Mouse (Mus musculus) hindbrain, embryonic 10.5 days (tissue): ENCODE data around the gene Frmd8. TPM values are rescaled to one million over a fixed set of nuclear protein-coding genes. Genes with fewer than 3 reads are reported as not detected.

Experiments used
- DNase-seq: peaks from one replicate; pipeline ENCODE4 v3.0.0-alpha.2; 2017; ENCODE audit warnings: low spot score
- H3K27ac ChIP-seq: fragments of 300-500 bp; sonication (generic); 2 replicates; pipeline ENCODE4 v1.5.1; 2016; ENCODE audit warnings: mild to moderate bottlenecking, moderate library complexity
- H3K27me3 ChIP-seq: fragments of 300-500 bp; sonication (generic); 2 replicates; pipeline ENCODE4 v1.6.1; 2016; ENCODE audit warnings: mild to moderate bottlenecking; ENCODE audit not compliant: poor library complexity, insufficient read depth, severe bottlenecking
- H3K36me3 ChIP-seq: fragments of 300-500 bp; sonication (generic); 2 replicates; pipeline ENCODE4 v1.6.1; 2016; ENCODE audit warnings: mild to moderate bottlenecking, moderate library complexity
- H3K4me1 ChIP-seq: fragments of 300-500 bp; sonication (generic); replicated peaks from 2 replicates; pipeline ENCODE4 v1.6.1; 2016; ENCODE audit warnings: mild to moderate bottlenecking
- H3K4me3 ChIP-seq: fragments of 300-500 bp; sonication (generic); 2 replicates; pipeline ENCODE4 v1.5.1; 2016; ENCODE audit warnings: mild to moderate bottlenecking, moderate library complexity
- H3K9me3 ChIP-seq: fragments of 300-500 bp; sonication (generic); 2 replicates; pipeline ENCODE4 v1.6.1; 2016; ENCODE audit warnings: mild to moderate bottlenecking, moderate library complexity
- WGBS: fragments of 180-500 bp; shearing (Covaris S2); methylation state at CpG from one replicate; pipeline ENCODE4 v1.1.7; 2016; 5-methylcytosine and 5-hydroxymethylcytosine counted together
- polyA plus RNA-seq: library from polyadenylated mRNA; unstranded; fragments of >200 nt; fragmentation: Nextera tagmentation; extraction: Ambion mirVana; gene quantifications from 2 replicates; pipeline ENCODE4 v1.2.1, GENCODE M21; 2016

Frmd8 gene
- polyA plus RNA-seq = 37.2 and 37.8 TPM in 2 replicates

GRCm38 (mm10) chr19:5874969-5875480 lies at the start of gene Frmd8:
Gene Frmd8, minus strand, starts transcription at chr19:5875274.
- Histone ChIP-seq H3K9me3 (no peaks in the 10 kb centered on the region), H3K4me1 (peaks cover 70% of the 10 kb centered on the region), H3K4me3 (peak within 1 kb of the TSS; percentile 92), H3K27ac (peak within 1 kb of the TSS; percentile 93), H3K27me3 (no peaks in the 10 kb centered on the region; the same call in 1 of the 2 replicates), H3K36me3 (peaks cover 23% of the 10 kb centered on the region)
- WGBS = under 1% methylated on average over 37 of the region's 37 CpGs
- DNase-seq = peak; percentile 94

- WGBS = 0% methylated on average over 18 of the region's 18 CpGs
- peaks cover 45% of the 10 kb centered on the region for H3K4me1 ChIP-seq
- peak; percentile 93 for DNase-seq
- peak within 1 kb of the TSS; percentile 69 for H3K27ac ChIP-seq
- H3K27me3 ChIP-seq = peaks cover 26% of the 10 kb centered on the region
- peak within 1 kb of the TSS; percentile 63 for H3K4me3 ChIP-seq
- H3K36me3 ChIP-seq = no peaks in the 10 kb centered on the region
- H3K9me3 ChIP-seq = no peaks in the 10 kb centered on the region
These were observed 49.6 kb upstream of the Frmd8 start, which contains the start of gene Cdc42ep2 for GRCm38 (mm10) chr19:5924713-5925093. Gene Cdc42ep2, minus strand, starts transcription at chr19:5924816.

GRCm38 (mm10) chr19:5923990-5924712 lies 49.1 kb upstream of the Frmd8 start:
- Histone ChIP-seq H3K27me3 (peaks cover 26% of the 10 kb centered on the region), H3K4me3 (peak overlapping the region; percentile 63), H3K4me1 (peaks cover 42% of the 10 kb centered on the region), H3K9me3 (no peaks in the 10 kb centered on the region), H3K36me3 (no peaks in the 10 kb centered on the region), H3K27ac (peak overlapping the region; percentile 69)
- peak; percentile 91 for DNase-seq
- WGBS = under 1% methylated on average over 38 of the region's 38 CpGs

- no peak for DNase-seq
- Histone ChIP-seq H3K27ac (no peak overlapping the region), H3K4me1 (peaks cover 36% of the 10 kb centered on the region), H3K36me3 (peaks cover 4% of the 10 kb centered on the region), H3K9me3 (no peaks in the 10 kb centered on the region), H3K27me3 (peaks cover 26% of the 10 kb centered on the region), H3K4me3 (no peak overlapping the region)
- 93% methylated on average over 3 of the region's 3 CpGs for WGBS
These were observed 47.9 kb upstream of the Frmd8 start for GRCm38 (mm10) chr19:5922963-5923362.

- peaks cover 26% of the 10 kb centered on the region for H3K27me3 ChIP-seq
- no peak for DNase-seq
- H3K4me3 ChIP-seq = 0 out of 2 replicates have a peak overlapping the region, but pooled peaks have one; percentile 4
- no peak overlapping the region for H3K27ac ChIP-seq
- WGBS = 80% methylated on average over 15 of the region's 15 CpGs
- peaks cover 35% of the 10 kb centered on the region for H3K4me1 ChIP-seq
- H3K9me3 ChIP-seq = no peaks in the 10 kb centered on the region
- peaks cover 10% of the 10 kb centered on the region for H3K36me3 ChIP-seq
These were observed 47.3 kb upstream of the Frmd8 start for GRCm38 (mm10) chr19:5922119-5922942.

GRCm38 (mm10) chr19:5921715-5922114 lies 46.6 kb upstream of the Frmd8 start:
- Histone ChIP-seq H3K4me1 (peaks cover 31% of the 10 kb centered on the region), H3K36me3 (peaks cover 16% of the 10 kb centered on the region), H3K4me3 (peak overlapping the region; percentile 9; the same call in 1 of the 2 replicates), H3K9me3 (no peaks in the 10 kb centered on the region), H3K27ac (no peak overlapping the region), H3K27me3 (peaks cover 26% of the 10 kb centered on the region)
- WGBS = 20% methylated on average over 9 of the region's 9 CpGs
- DNase-seq = no peak

GRCm38 (mm10) chr19:5913007-5913719 lies 38.1 kb upstream of the Frmd8 start, which contains the start of gene Dpf2:
Gene Dpf2, minus strand, starts transcription at chr19:5913010.
- H3K27ac ChIP-seq = peak within 1 kb of the TSS; percentile 98
- WGBS = 24% methylated on average over 13 of the region's 13 CpGs
- no peaks in the 10 kb centered on the region for H3K27me3 ChIP-seq
- H3K36me3 ChIP-seq = peaks cover 36% of the 10 kb centered on the region
- peaks cover 31% of the 10 kb centered on the region for H3K4me1 ChIP-seq
- no peaks in the 10 kb centered on the region for H3K9me3 ChIP-seq
- peak within 1 kb of the TSS; percentile 99 for H3K4me3 ChIP-seq
- no peak for DNase-seq

- WGBS = under 1% methylated on average over 59 of the region's 59 CpGs
- peaks cover 32% of the 10 kb centered on the region for H3K36me3 ChIP-seq
- peak; percentile 100 for DNase-seq
- peaks cover 31% of the 10 kb centered on the region for H3K4me1 ChIP-seq
- peak overlapping the region; percentile 98 for H3K27ac ChIP-seq
- no peaks in the 10 kb centered on the region for H3K9me3 ChIP-seq
- no peaks in the 10 kb centered on the region for H3K27me3 ChIP-seq
- H3K4me3 ChIP-seq = peak overlapping the region; percentile 99
These were observed 37.3 kb upstream of the Frmd8 start for GRCm38 (mm10) chr19:5912103-5913006.

- H3K27me3 ChIP-seq = no peaks in the 10 kb centered on the region
- no peaks in the 10 kb centered on the region for H3K9me3 ChIP-seq
- 14% methylated on average over 14 of the region's 14 CpGs for WGBS
- H3K4me1 ChIP-seq = peaks cover 31% of the 10 kb centered on the region
- H3K36me3 ChIP-seq = peaks cover 34% of the 10 kb centered on the region
- DNase-seq = no peak
- peak overlapping the region; percentile 98 for H3K27ac ChIP-seq
- H3K4me3 ChIP-seq = peak overlapping the region; percentile 99
These were observed 36.5 kb upstream of the Frmd8 start for GRCm38 (mm10) chr19:5911430-5912102.

GRCm38 (mm10) chr19:5910221-5910620 lies 35.1 kb upstream of the Frmd8 start:
- H3K27me3 ChIP-seq = no peaks in the 10 kb centered on the region
- H3K36me3 ChIP-seq = peaks cover 46% of the 10 kb centered on the region
- H3K27ac ChIP-seq = peak overlapping the region; percentile 60; the same call in 1 of the 2 replicates
- no peaks in the 10 kb centered on the region for H3K9me3 ChIP-seq
- peaks cover 31% of the 10 kb centered on the region for H3K4me1 ChIP-seq
- H3K4me3 ChIP-seq = peak overlapping the region; percentile 31
- no peak for DNase-seq
- 73% methylated on average over 6 of the region's 6 CpGs for WGBS

- Histone ChIP-seq H3K9me3 (no peaks in the 10 kb centered on the region), H3K4me3 (no peak overlapping the region), H3K27ac (no peak overlapping the region), H3K27me3 (no peaks in the 10 kb centered on the region), H3K36me3 (peaks cover 73% of the 10 kb centered on the region), H3K4me1 (peaks cover 24% of the 10 kb centered on the region)
- 94% methylated on average over 3 of the region's 3 CpGs for WGBS
- no peak for DNase-seq
These were observed 32.2 kb upstream of the Frmd8 start for GRCm38 (mm10) chr19:5907275-5907674.
